Mouse (Mus musculus): ENCODE results near the gene Frmd6. TPM values are rescaled to one million over a fixed set of nuclear protein-coding genes. Genes with fewer than 3 reads are reported as not detected.

Frmd6 gene
- total RNA-seq, 2 experiments from 2014 or later, result 44.5 to 51.4 TPM

DNA sequence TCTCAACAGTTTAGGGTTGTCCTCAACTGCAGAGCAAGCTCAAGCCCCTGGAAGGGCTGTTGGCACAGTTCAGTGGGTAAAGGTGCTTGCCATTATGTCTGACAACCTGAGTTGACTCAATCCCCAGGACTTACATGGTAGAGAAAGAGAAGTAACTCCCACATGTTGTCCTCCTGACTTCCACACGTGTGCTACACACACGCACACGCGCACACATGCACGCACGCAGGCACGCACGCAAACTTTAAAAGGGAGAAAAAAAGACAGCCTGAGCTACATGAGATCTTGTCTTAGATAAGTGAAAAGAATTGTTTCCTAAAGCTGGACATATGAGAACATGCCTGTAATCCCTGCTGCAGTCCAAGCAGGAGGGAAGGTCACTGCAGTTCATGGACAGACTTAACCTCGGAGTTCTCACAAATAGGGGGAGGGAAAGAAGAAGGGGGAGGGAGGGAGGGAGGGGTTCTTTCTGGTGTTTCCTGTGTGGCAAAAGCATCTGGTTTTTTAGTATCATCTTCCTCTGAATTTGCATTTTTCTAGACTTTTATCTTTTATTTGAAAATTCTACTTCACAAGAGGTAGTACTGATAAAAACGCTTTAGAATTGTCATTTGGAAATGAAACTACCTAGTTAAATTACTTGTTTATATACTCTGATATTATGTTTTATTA lies 121.4 kb downstream of the Frmd6 start:
- intact Hi-C loops (cut with DNase I), result no loop called here

More for the DNA sequence above, 121.4 kb downstream of the Frmd6 start:
- DNase-seq, result no peak

Other genes starting within 250 kb of the Frmd6 start
- 100 to 1,000 TPM; 166 to 172 TPM for gene Actr10, start 112.3 kb downstream of the Frmd6 start, total RNA-seq (2021)
- gene Psma3, start 149.1 kb downstream of the Frmd6 start, total RNA-seq (2021), result 100 to 1,000 TPM; 238 to 252 TPM
- 10 to 100 TPM; 14.0 to 15.5 TPM for gene Arid4a, start 190.5 kb downstream of the Frmd6 start, total RNA-seq (2021)